9 mouse cellular contexts compared by ENCODE assay signal in genomic region chr1:132333675-132334141, GRCm38 (mm10). TPM values are rescaled to one million over a fixed set of nuclear protein-coding genes. Genes with fewer than 3 reads are reported as not detected.
DNase-seq lines count a peak whose midpoint lies in the region; ATAC-seq and TF ChIP-seq lines count a peak whose summit lies in the region.
"Had no signal": no experiment of that assay in that cellular context is flagged by ENCODE, and none has a peak within 500 bp of the region (broad histone marks: within the 10 kb centered on the region; RNA-seq: fewer than 3 reads in every experiment).

No protein-coding gene starts in this region.

- no peaks in the 10 kb centered on the region for H3K9me3 ChIP-seq in E14TG2a.4 (ENCODE audit: low read length)
- H3K9me3 ChIP-seq in embryonic facial prominence, embryonic 11.5 days (replicated peaks; ENCODE audit: control insufficient read depth, low read length): no peaks in the 10 kb centered on the region
- no peaks in the 10 kb centered on the region for H3K9me3 ChIP-seq in heart, embryonic 10.5 days

- ATAC-seq in embryonic facial prominence, embryonic 11.5 days (replicated peaks; ENCODE audit: insufficient number of reproducible peaks, low FRiP score, low TSS enrichment, low read depth): peak; percentile 85
- ATAC-seq in megakaryocyte-erythroid progenitor cell, adult 5-6 weeks (replicated peaks; ENCODE audit: low FRiP score, low TSS enrichment, poor library complexity, severe bottlenecking): no peak

- TF ChIP-seq CTCF in E14TG2a.4 (conservative IDR thresholded peaks at IDR 0.05; ENCODE audit: low read length): no peak

- H3K4me3 ChIP-seq in E14TG2a.4 (replicated peaks; ENCODE audit: low read length): peak overlapping the region; percentile 29
- H3K4me3 ChIP-seq in embryonic facial prominence, embryonic 11.5 days (ENCODE audit: low read depth, low read length): no peak overlapping the region
- H3K4me3 ChIP-seq in heart, embryonic 10.5 days: peak overlapping the region; percentile 27; the same call in 1 of the 2 replicates

- peaks cover 40% of the 10 kb centered on the region for H3K36me3 ChIP-seq in E14TG2a.4 (ENCODE audit: insufficient read depth, low read length)
- no peaks in the 10 kb centered on the region for H3K36me3 ChIP-seq in embryonic facial prominence, embryonic 11.5 days (replicated peaks; ENCODE audit: control insufficient read depth, insufficient read depth, low read depth, low read length)
- peaks cover 19% of the 10 kb centered on the region for H3K36me3 ChIP-seq in heart, embryonic 10.5 days

- no peak overlapping the region for H3K4me2 ChIP-seq in embryonic facial prominence, embryonic 11.5 days (ENCODE audit: low read depth, low read length)

- WGBS in embryonic facial prominence, embryonic 11.5 days: 3% methylated on average over 4 of the region's 4 CpGs
- WGBS in heart, embryonic 10.5 days: under 1% methylated on average over 4 of the region's 4 CpGs

- peaks cover 91% of the 10 kb centered on the region for H3K4me1 ChIP-seq in E14TG2a.4 (replicated peaks; ENCODE audit: low read depth, low read length)
- peaks cover 3% of the 10 kb centered on the region; the same call in 1 of the 2 replicates for H3K4me1 ChIP-seq in embryonic facial prominence, embryonic 11.5 days (ENCODE audit: control insufficient read depth, insufficient read depth, low read length)
- peaks cover 71% of the 10 kb centered on the region for H3K4me1 ChIP-seq in heart, embryonic 10.5 days

- peaks cover 22% of the 10 kb centered on the region; the same call in 1 of the 2 replicates for H3K27me3 ChIP-seq in E14TG2a.4 (ENCODE audit: insufficient read depth, low read length)
- no peaks in the 10 kb centered on the region for H3K27me3 ChIP-seq in embryonic facial prominence, embryonic 11.5 days (ENCODE audit: control insufficient read depth, insufficient read depth, low read length)
- no peaks in the 10 kb centered on the region for H3K27me3 ChIP-seq in heart, embryonic 10.5 days (ENCODE audit: insufficient read depth, poor library complexity, severe bottlenecking)

- DNase-seq in embryonic facial prominence, embryonic 11.5 days (ENCODE audit: low spot score): peak; percentile 62
- DNase-seq in heart, embryonic 10.5 days (ENCODE audit: low spot score): peak; percentile 82
- peak; percentile 97 for DNase-seq in kidney, adult 9 months
- peak; percentile 86 for DNase-seq in lung, postnatal 10 days
- peak; percentile 66 for DNase-seq in testis, postnatal 10 days (ENCODE audit: low spot score)
- no peak for DNase-seq in spleen, adult 12 weeks (ENCODE audit: low spot score)

- H3K27ac ChIP-seq in embryonic facial prominence, embryonic 11.5 days (replicated peaks; ENCODE audit: low read depth, low read length): peak overlapping the region; percentile 72
- peak overlapping the region; percentile 85 for H3K27ac ChIP-seq in heart, embryonic 10.5 days
- H3K27ac ChIP-seq: macrophage had no signal

- peak overlapping the region; percentile 28; the same call in 1 of the 2 replicates for H3K9ac ChIP-seq in embryonic facial prominence, embryonic 11.5 days (replicated peaks; ENCODE audit: low read length)

RNA-seq across cellular contexts. Expression of gene Nuak2, which starts 17.8 kb away (rescaled TPM):
- polyA plus RNA-seq in embryonic facial prominence, embryonic 11.5 days (2014; fragmentation: Nextera tagmentation; extraction: Ambion mirVana): 9.1 and 10.8 TPM in 2 replicates
- polyA plus RNA-seq in heart, embryonic 10.5 days (2016; fragmentation: Nextera tagmentation; extraction: Ambion mirVana): 3.0 and 3.4 TPM in 2 replicates
- 3.7 and 4.9 TPM in 2 replicates for total RNA-seq in megakaryocyte-erythroid progenitor cell, adult 5-6 weeks (2014; fragmentation: Nextera tagmentation)
- total RNA-seq in megakaryocyte-erythroid progenitor cell, adult 5-6 weeks (2017): 0.70 and 4.4 TPM in 2 replicates

RNA-seq across cellular contexts. Expression of gene Klhdc8a, which starts 35.3 kb away (rescaled TPM):
- polyA plus RNA-seq in embryonic facial prominence, embryonic 11.5 days (2014; fragmentation: Nextera tagmentation; extraction: Ambion mirVana): 0.66 and 0.68 TPM in 2 replicates
- polyA plus RNA-seq in heart, embryonic 10.5 days (2016; fragmentation: Nextera tagmentation; extraction: Ambion mirVana): 0.26 and 0.60 TPM in 2 replicates
- total RNA-seq in megakaryocyte-erythroid progenitor cell, adult 5-6 weeks (2014; fragmentation: Nextera tagmentation): not detected in 2 replicates
- total RNA-seq in megakaryocyte-erythroid progenitor cell, adult 5-6 weeks (2017): not detected in 2 replicates
- polyA plus RNA-seq: macrophage had no signal

RNA-seq across cellular contexts. Expression of gene Tmcc2, which starts 57.4 kb away (rescaled TPM):
- 6.8 and 8.0 TPM in 2 replicates for polyA plus RNA-seq in embryonic facial prominence, embryonic 11.5 days (2014; fragmentation: Nextera tagmentation; extraction: Ambion mirVana)
- polyA plus RNA-seq in heart, embryonic 10.5 days (2016; fragmentation: Nextera tagmentation; extraction: Ambion mirVana): 10.1 and 12.6 TPM in 2 replicates
- 7.3 and 12.5 TPM in 2 replicates for total RNA-seq in megakaryocyte-erythroid progenitor cell, adult 5-6 weeks (2014; fragmentation: Nextera tagmentation)
- total RNA-seq in megakaryocyte-erythroid progenitor cell, adult 5-6 weeks (2017): 3.2 and 4.8 TPM in 2 replicates
